Mouse (Mus musculus): ENCODE results near the gene Bap1. TPM values are rescaled to one million over a fixed set of nuclear protein-coding genes. Genes with fewer than 3 reads are reported as not detected.

Bap1 gene
- polyA plus RNA-seq, 1 experiment from 2014 or later = 128 TPM

DNA sequence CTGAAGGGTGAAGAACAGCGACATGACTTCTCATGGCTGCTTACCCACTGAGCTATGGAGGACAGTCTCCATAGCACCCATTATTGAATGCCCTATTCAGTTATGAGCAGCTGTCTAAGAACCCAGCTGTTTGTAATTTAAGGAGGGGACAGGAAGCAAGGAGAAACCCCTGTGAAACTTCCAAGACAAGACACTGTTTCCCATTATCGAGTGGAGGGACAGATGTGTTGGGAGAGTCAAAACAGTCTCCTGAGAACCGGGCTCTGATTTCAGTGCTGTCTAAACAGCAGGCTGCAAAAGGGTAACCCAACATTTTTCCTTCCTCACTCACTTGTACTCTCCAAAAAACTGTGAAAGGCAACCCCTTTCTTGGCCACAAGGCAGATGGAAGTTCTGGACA is 10.7 kb upstream of the Bap1 start:
- no peak overlapping the region for H3K4me2 ChIP-seq
- H3K27ac ChIP-seq = no peak overlapping the region
- no peak overlapping the region for H3K4me3 ChIP-seq
- ATAC-seq = no peak
- H3K9me3 ChIP-seq (replicated peaks) = no peaks in the 10 kb centered on the region
- H3K9ac ChIP-seq = no peak overlapping the region
- WGBS = 79% methylated on average over 3 of the region's 3 CpGs
- H3K36me3 ChIP-seq (ENCODE audit: poor library complexity, severe bottlenecking) = no peaks in the 10 kb centered on the region
- H3K27me3 ChIP-seq = no peaks in the 10 kb centered on the region
- no peaks in the 10 kb centered on the region for H3K4me1 ChIP-seq

DNA sequence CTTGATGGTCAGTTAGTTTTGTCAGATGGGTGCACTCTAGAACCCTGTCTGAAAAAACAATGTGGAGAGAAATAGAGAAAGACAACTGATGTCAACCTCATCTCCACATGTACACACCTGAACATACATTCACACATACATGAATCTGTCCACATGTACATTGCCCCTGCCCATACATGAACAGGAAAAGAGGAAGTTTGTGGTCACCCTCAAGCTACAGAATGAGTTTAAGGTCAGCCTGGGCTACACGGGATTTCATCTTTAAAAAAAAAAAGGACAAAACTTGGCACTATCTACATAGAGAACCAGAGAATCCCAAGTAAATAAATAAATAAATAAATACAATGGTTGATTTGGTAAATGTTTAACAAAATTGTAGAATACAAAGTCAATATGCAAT is 6.5 kb upstream of the Bap1 start:
- no peak for ATAC-seq
- no peaks in the 10 kb centered on the region for H3K36me3 ChIP-seq (ENCODE audit: poor library complexity, severe bottlenecking)
- no peaks in the 10 kb centered on the region for H3K4me1 ChIP-seq
- H3K27me3 ChIP-seq = no peaks in the 10 kb centered on the region
- no peak overlapping the region for H3K4me3 ChIP-seq
- no peak overlapping the region for H3K9ac ChIP-seq
- 85% methylated on average over 1 of the region's 1 CpGs for WGBS
- H3K9me3 ChIP-seq (replicated peaks) = no peaks in the 10 kb centered on the region
- H3K27ac ChIP-seq = no peak overlapping the region
- no peak overlapping the region for H3K4me2 ChIP-seq

DNA sequence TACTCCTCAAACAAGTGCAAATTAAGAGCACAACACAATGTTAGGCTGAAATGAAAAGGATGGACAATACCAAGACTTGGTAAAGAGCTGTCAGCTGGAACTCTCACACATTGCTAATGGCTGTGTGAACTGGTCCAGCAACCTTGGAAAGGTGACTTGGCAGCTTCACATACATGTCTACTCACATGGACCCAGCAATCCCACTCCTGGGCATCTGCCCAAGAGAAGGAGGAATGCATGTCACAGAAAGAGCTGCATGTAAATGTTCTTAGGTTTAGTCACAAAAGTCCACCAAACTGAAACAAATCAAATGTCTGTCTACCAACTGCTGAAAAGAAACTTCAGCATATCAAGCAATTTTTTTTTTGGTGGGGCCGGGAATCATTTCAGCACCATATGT is 5.3 kb upstream of the Bap1 start:
- no peaks in the 10 kb centered on the region for H3K36me3 ChIP-seq (ENCODE audit: poor library complexity, severe bottlenecking)
- 74% methylated on average over 1 of the region's 1 CpGs for WGBS
- H3K9me3 ChIP-seq (replicated peaks) = no peaks in the 10 kb centered on the region
- H3K4me3 ChIP-seq = no peak overlapping the region
- H3K9ac ChIP-seq = no peak overlapping the region
- H3K4me1 ChIP-seq = peaks cover 6% of the 10 kb centered on the region
- H3K4me2 ChIP-seq = no peak overlapping the region
- ATAC-seq = no peak
- no peaks in the 10 kb centered on the region for H3K27me3 ChIP-seq
- no peak overlapping the region for H3K27ac ChIP-seq

DNA sequence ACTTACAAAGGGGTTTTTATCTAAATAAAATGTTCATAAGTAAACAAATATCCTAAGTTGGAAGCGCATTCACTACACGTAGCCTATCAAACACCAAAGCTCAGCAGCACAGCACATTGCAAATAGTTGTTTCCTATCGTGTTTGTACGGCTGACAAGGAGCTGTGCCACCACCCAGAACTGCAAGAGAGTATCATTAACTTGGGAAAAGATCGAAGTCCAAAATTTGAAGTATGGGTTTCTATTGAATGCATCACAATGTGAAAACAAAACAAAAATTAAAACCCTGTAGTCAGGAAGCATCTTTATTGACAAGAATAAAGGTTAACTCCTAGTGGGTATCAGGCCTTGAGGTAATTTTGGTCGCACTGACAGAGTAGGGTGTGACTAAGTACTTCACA is 2.9 kb upstream of the Bap1 start:
- no peak overlapping the region for H3K4me3 ChIP-seq
- no peak for ATAC-seq
- H3K36me3 ChIP-seq (ENCODE audit: poor library complexity, severe bottlenecking) = peaks cover 9% of the 10 kb centered on the region
- 93% methylated on average over 6 of the region's 6 CpGs for WGBS
- no peak overlapping the region for H3K9ac ChIP-seq
- no peaks in the 10 kb centered on the region for H3K27me3 ChIP-seq
- peaks cover 19% of the 10 kb centered on the region for H3K4me1 ChIP-seq
- H3K27ac ChIP-seq = no peak overlapping the region
- no peak overlapping the region for H3K4me2 ChIP-seq
- no peaks in the 10 kb centered on the region for H3K9me3 ChIP-seq (replicated peaks)

DNA sequence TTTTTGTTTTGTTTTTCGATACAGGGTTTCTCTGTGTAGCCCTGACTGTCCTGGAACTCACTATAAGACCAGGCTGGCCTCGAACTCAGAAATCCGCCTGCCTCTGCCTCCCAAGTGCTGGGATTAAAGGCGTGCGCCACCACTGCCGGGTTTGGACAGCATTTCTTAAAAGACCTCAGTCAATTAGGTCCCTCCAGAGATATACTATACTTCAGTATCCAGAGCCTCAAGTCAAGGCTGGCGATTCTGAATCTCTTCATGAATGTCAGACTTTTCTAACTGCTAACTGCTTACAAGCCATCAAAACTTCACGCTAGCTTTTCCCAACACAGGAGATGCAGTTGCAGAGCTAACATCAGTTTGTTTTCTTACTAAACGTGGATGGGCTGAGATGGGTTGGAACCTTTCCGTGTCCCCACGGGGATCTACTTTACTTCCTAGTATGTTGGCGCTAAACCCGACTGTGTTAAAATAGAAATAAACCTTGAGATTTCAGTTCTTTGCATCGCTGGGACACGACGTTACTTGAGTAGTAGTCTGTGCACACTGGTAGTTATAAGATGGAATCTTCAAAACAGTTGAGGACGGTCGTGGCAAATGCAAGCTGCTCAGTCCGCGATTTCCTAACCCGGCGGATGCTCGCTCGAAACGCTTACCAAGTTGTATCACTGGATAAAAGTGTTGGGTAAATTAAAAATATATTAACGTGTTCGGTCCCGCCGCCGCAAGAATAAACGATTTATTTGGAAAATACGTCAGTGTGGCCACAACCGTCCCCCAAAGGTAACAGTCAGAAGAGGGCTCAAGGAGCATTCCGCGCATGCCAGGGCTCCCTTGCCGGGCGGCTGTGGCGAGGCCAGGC is 797 bp upstream of the Bap1 start:
- peak overlapping the region; percentile 96 for H3K9ac ChIP-seq
- H3K27me3 ChIP-seq = no peaks in the 10 kb centered on the region
- peaks cover 30% of the 10 kb centered on the region for H3K36me3 ChIP-seq (ENCODE audit: poor library complexity, severe bottlenecking)
- peak; percentile 88 for ATAC-seq
- WGBS = 23% methylated on average over 38 of the region's 38 CpGs
- peak overlapping the region; percentile 86 for H3K27ac ChIP-seq
- peak overlapping the region; percentile 84 for H3K4me2 ChIP-seq
- H3K4me3 ChIP-seq = peak overlapping the region; percentile 62
- H3K4me1 ChIP-seq = peaks cover 19% of the 10 kb centered on the region
- H3K9me3 ChIP-seq (replicated peaks) = no peaks in the 10 kb centered on the region

DNA sequence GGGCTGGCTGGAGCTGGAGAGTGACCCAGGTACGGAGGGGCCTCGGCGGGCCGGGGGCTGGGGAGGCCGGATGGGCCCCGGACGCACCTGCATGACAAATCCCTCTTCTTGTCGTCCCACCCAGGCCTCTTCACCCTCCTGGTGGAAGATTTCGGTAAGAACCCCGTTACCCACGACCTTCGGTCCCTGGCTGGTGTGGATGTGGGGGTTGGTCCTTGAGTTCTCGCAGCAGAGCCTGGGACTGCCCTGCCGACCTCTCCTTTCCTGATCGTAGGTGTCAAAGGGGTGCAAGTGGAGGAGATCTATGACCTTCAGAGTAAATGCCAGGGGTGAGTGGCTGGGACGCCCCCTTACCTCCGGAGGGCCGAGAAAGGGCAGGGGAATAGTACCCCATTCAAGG is 376 bp downstream of the Bap1 start:
- H3K4me2 ChIP-seq = peak overlapping the region; percentile 84
- peak overlapping the region; percentile 96 for H3K9ac ChIP-seq
- H3K36me3 ChIP-seq (ENCODE audit: poor library complexity, severe bottlenecking) = peaks cover 42% of the 10 kb centered on the region
- no peaks in the 10 kb centered on the region for H3K9me3 ChIP-seq (replicated peaks)
- peaks cover 19% of the 10 kb centered on the region for H3K4me1 ChIP-seq
- peak overlapping the region; percentile 40; the same call in 1 of the 2 replicates for H3K27ac ChIP-seq
- peak overlapping the region; percentile 62 for H3K4me3 ChIP-seq
- H3K27me3 ChIP-seq = no peaks in the 10 kb centered on the region
- WGBS = 3% methylated on average over 18 of the region's 18 CpGs
- ATAC-seq = no peak

DNA sequence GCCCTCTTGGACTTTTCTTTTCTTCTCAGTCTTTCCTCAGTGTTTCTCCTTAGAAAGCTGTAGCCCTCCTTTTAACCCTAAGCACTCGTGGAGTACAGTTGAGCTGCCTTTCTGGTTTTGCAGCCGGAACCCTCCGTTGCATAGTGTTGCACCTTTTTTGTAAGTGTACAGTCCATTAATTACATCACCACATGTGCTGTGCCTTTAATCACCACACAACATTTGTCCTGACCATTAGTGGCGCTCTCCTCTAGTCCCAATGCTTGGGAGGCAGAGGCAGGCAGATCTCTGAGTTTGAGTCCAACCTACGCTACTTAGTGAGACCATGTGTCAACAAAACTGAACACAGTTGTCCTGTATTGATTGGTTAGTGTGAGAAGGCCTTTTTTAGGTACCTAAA is 841 bp downstream of the Bap1 start:
- Histone ChIP-seq H3K27me3 (no peaks in the 10 kb centered on the region), H3K4me3 (peak overlapping the region; percentile 62), H3K4me1 (peaks cover 19% of the 10 kb centered on the region), H3K27ac (no peak overlapping the region), H3K4me2 (peak overlapping the region; percentile 84), H3K9ac (peak overlapping the region; percentile 96), H3K36me3 (ENCODE audit: poor library complexity, severe bottlenecking) (peaks cover 46% of the 10 kb centered on the region), H3K9me3 (replicated peaks) (no peaks in the 10 kb centered on the region)
- no peak for ATAC-seq
- WGBS = 87% methylated on average over 5 of the region's 5 CpGs

DNA sequence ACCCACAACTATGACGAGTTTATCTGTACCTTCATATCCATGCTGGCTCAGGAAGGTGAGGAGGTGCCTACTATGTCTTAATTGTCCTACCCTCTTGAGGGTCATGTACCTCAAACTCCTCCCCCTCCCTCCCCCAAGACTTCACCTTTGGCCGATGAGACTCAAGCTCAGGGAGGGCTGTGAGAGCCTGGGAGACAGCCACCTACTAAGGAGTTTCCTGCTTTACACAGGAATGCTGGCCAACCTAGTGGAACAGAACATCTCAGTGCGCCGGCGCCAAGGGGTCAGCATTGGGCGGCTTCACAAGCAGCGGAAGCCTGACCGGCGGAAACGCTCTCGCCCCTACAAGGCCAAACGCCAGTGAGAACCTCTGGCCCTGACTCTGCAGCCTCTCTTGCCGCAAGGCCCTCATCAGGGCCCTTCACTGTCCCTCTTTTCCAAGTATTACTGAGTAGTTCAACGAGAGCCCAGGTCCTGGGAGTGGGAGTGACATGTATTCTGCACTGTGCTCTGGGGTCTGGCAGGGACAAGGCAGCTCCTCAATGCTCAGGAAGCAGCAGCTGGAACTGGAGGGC is 7.3 kb downstream of the Bap1 start:
- H3K36me3 ChIP-seq (ENCODE audit: poor library complexity, severe bottlenecking) = peaks cover 97% of the 10 kb centered on the region
- no peaks in the 10 kb centered on the region for H3K9me3 ChIP-seq (replicated peaks)
- no peak for ATAC-seq
- no peak overlapping the region for H3K9ac ChIP-seq
- H3K4me1 ChIP-seq = no peaks in the 10 kb centered on the region
- no peak overlapping the region for H3K4me2 ChIP-seq
- H3K27me3 ChIP-seq = no peaks in the 10 kb centered on the region
- 98% methylated on average over 14 of the region's 14 CpGs for WGBS
- no peak overlapping the region for H3K4me3 ChIP-seq
- no peak overlapping the region for H3K27ac ChIP-seq

DNA sequence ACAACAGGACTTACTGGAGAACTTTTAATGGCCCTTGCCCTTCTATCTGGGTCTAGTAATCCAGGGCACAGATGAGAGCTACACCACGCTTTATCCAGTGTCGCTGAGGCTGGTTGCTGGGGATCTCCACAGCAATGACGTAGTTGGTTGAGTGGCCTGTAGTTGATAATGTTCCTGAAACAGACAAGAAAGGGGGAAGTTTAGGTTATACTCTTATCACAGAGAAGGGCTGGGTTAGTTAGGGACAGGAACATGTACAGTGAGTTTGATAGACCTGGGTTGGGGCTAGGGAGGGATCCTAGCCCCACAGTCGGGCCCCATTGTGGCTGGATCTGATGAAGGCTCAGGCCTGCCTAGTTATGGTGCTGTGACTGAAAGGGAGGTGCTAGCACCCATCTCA is 9.1 kb downstream of the Bap1 start:
- ATAC-seq = no peak
- Histone ChIP-seq H3K27me3 (no peaks in the 10 kb centered on the region), H3K4me3 (no peak overlapping the region), H3K36me3 (ENCODE audit: poor library complexity, severe bottlenecking) (peaks cover 82% of the 10 kb centered on the region), H3K27ac (no peak overlapping the region), H3K4me1 (no peaks in the 10 kb centered on the region), H3K9ac (no peak overlapping the region), H3K4me2 (no peak overlapping the region), H3K9me3 (replicated peaks) (no peaks in the 10 kb centered on the region)
- 97% methylated on average over 4 of the region's 4 CpGs for WGBS

DNA sequence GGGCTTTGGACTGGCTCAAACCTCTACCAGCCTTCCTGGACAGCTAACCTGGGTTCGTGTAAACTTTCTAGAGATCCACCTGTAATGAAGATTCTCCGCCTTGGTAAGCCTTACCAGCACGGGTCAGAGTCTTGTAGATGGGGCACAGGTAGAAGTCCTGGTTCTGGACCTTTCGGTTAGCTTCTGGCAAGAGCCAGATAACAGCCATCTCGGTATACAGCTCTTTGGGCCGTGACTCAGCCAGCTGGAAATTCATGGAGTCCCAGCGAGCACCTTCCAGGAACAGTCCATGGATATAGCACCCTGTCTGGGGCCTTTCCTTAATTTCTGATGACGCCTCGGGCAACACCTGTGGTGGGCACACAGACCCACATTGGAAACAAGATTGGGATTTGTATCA is 9.7 kb downstream of the Bap1 start:
- 93% methylated on average over 9 of the region's 9 CpGs for WGBS
- H3K27me3 ChIP-seq = no peaks in the 10 kb centered on the region
- H3K9ac ChIP-seq = no peak overlapping the region
- H3K4me3 ChIP-seq = no peak overlapping the region
- H3K4me2 ChIP-seq = no peak overlapping the region
- ATAC-seq = no peak
- H3K9me3 ChIP-seq (replicated peaks) = no peaks in the 10 kb centered on the region
- peaks cover 76% of the 10 kb centered on the region for H3K36me3 ChIP-seq (ENCODE audit: poor library complexity, severe bottlenecking)
- H3K4me1 ChIP-seq = no peaks in the 10 kb centered on the region
- no peak overlapping the region for H3K27ac ChIP-seq

DNA sequence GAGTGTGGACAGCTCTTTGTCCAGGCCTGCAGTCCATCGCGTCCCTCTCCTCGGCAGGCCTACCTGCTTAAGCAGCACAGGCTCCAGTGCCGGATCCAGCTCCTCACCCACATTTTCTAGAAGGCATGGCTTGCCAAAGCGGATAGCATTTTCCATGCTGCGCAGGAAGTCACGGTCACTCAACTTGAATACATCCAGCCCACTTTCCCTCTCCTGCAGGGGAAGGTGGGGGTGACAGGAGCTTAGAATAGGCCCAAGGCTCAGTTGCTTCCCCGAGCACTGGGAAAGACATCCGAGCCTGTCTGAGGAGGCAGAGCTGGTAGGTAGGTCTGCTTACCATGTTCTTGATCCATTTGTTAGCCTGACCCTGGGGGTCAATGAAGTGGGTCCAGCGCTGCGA is 16.4 kb downstream of the Bap1 start:
- 92% methylated on average over 11 of the region's 11 CpGs for WGBS
- H3K9ac ChIP-seq = no peak overlapping the region
- H3K4me1 ChIP-seq = peaks cover 24% of the 10 kb centered on the region
- H3K27me3 ChIP-seq = no peaks in the 10 kb centered on the region
- no peaks in the 10 kb centered on the region for H3K9me3 ChIP-seq (replicated peaks)
- H3K4me3 ChIP-seq = no peak overlapping the region
- no peak overlapping the region for H3K4me2 ChIP-seq
- ATAC-seq = no peak
- H3K27ac ChIP-seq = peak overlapping the region; percentile 32
- H3K36me3 ChIP-seq (ENCODE audit: poor library complexity, severe bottlenecking) = peaks cover 11% of the 10 kb centered on the region; the same call in 1 of the 2 replicates

DNA sequence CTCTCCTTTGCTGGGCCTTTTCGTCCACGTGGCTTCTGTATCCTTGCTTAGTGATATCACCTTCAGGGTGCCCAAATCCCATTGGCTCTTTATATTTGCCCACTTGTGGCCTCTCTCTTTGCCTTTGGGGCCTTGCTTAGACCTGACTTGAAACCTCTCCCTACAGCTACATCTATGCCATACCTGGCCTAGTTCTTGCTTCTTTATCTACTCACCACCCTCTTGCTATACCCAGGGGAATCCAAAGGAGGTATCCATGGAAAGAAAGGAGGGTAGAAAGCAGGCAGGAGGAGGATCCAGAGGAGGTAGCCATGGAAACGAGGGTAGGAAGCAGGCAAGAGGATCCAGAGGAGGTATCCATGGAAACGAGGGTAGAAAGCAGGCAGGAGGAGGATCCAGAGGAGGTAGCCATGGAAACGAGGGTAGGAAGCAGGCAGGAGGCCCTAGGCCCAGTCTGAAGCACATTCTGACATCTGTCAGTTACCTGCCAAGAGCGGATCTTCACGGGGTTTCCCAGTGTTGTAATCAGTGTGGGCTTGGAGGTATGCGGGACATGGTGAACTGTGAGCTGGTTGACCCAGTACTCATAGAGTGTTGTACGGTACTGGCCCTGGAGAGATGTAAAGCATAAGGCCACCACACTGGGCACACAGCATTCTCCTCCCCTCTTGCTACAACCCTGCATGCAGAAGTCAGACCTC is 17.2 kb downstream of the Bap1 start:
- Histone ChIP-seq H3K9me3 (replicated peaks) (no peaks in the 10 kb centered on the region), H3K27me3 (no peaks in the 10 kb centered on the region), H3K4me2 (peak overlapping the region; percentile 53), H3K4me3 (peak overlapping the region; percentile 25), H3K27ac (peak overlapping the region; percentile 84), H3K9ac (peak overlapping the region; percentile 41; the same call in 1 of the 2 replicates), H3K36me3 (ENCODE audit: poor library complexity, severe bottlenecking) (peaks cover 4% of the 10 kb centered on the region; the same call in 1 of the 2 replicates), H3K4me1 (peaks cover 24% of the 10 kb centered on the region)
- 31% methylated on average over 9 of the region's 9 CpGs for WGBS
- peak; percentile 75 for ATAC-seq
